Mouse (Mus musculus) limb, embryonic 10.5 days (tissue): Measurements from ENCODE around the gene A4galt. TPM values are rescaled to one million over a fixed set of nuclear protein-coding genes. Genes with fewer than 3 reads are reported as not detected.

Source experiments
- DNase-seq: peaks from one replicate; pipeline ENCODE4 v3.0.0-alpha.2; 2017; ENCODE audit warnings: low spot score
- H3K27ac ChIP-seq: fragments of 300-500 bp; sonication (generic); 2 replicates; pipeline ENCODE4 v1.5.1; 2016; ENCODE audit warnings: mild to moderate bottlenecking
- H3K27me3 ChIP-seq: fragments of 300-500 bp; sonication (generic); 2 replicates; pipeline ENCODE4 v1.6.1; 2016; ENCODE audit warnings: low read depth, mild to moderate bottlenecking; ENCODE audit not compliant: poor library complexity, severe bottlenecking
- H3K36me3 ChIP-seq: fragments of 300-500 bp; sonication (generic); 2 replicates; pipeline ENCODE4 v1.6.1; 2016; ENCODE audit warnings: mild to moderate bottlenecking, moderate library complexity
- H3K4me1 ChIP-seq: fragments of 300-500 bp; sonication (generic); 2 replicates; pipeline ENCODE4 v1.6.1; 2016
- H3K4me3 ChIP-seq: fragments of 300-500 bp; sonication (generic); 2 replicates; pipeline ENCODE4 v1.5.1; 2016; ENCODE audit warnings: mild to moderate bottlenecking, moderate library complexity
- H3K9me3 ChIP-seq: fragments of 300-500 bp; sonication (generic); replicated peaks from 2 replicates; pipeline ENCODE4 v1.6.1; 2016; ENCODE audit warnings: mild to moderate bottlenecking
- WGBS: fragments of 180-500 bp; shearing (Covaris S2); methylation state at CpG from one replicate; pipeline ENCODE4 v1.1.7; 2016; 5-methylcytosine and 5-hydroxymethylcytosine counted together
- polyA plus RNA-seq: library from polyadenylated mRNA; unstranded; fragments of >200 nt; fragmentation: Nextera tagmentation; extraction: Ambion mirVana; gene quantifications from 2 replicates; pipeline ENCODE4 v1.2.1, GENCODE M21; 2016

Gene A4galt
- polyA plus RNA-seq = not detected in 2 replicates

DNA sequence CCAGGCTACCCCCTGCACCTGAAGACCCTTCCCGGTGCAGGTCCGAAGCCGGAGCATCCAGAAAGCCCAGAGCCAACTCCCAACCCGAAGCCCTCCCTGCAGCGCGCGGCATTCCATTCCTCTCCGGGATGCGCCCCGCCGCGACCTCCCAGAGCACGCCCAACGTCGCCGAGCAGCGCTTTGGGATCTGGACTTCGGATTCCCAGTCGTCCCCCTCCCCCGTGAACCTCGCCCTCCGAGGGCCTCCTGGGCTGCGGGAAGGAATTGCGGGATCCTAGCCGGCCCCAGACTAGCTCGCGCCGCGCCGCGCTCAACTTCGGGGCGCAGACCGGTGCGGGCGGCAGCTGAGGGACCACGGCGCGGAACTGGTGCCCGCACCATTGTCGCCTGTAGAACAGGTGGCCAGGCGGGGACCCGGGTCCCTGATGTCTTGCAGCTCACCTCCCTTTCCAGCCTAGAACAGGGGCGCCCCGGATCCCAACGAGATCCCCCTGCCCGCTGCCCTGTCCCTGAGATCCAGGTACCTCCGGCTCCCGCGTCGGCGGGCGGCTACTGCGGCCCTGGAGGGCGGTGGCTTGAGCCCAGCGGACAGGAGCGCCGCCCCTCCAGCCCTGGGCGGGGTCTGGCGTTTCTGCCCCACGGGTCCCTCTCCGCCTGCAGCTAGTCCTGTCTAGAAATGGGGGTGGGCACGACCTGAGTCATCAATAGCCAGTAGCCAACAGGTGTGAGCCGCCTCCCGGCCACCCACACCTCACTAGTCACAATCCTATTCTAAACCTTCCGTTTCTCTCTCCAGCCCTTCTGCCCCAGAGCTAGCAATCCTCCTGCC lies at the start of gene A4galt:
Gene A4galt (minus strand): TSS at position 599 of the 829 bp plus-strand sequence.
- peak; percentile 70 for DNase-seq
- Histone ChIP-seq H3K27me3 (peaks cover 58% of the 10 kb centered on the region), H3K27ac (peak within 1 kb of the TSS; percentile 46; the same call in 1 of the 2 replicates)

GRCm38 (mm10) chr15:83299916-83300582 lies 48.5 kb upstream of the A4galt start:
- H3K4me1 ChIP-seq = peaks cover 26% of the 10 kb centered on the region
- no peaks in the 10 kb centered on the region for H3K27me3 ChIP-seq
- H3K27ac ChIP-seq = no peak overlapping the region
- H3K36me3 ChIP-seq = peaks cover 10% of the 10 kb centered on the region
- no peak overlapping the region for H3K4me3 ChIP-seq
- H3K9me3 ChIP-seq = no peaks in the 10 kb centered on the region
- WGBS = 58% methylated on average over 10 of the region's 10 CpGs
- DNase-seq = no peak

More for the DNA sequence above, at the start of gene A4galt:
- Histone ChIP-seq H3K9me3 (no peaks in the 10 kb centered on the region), H3K4me3 (peak within 1 kb of the TSS; percentile 63), H3K4me1 (peaks cover 13% of the 10 kb centered on the region), H3K36me3 (no peaks in the 10 kb centered on the region)
- WGBS = 2% methylated on average over 66 of the region's 66 CpGs

DNA sequence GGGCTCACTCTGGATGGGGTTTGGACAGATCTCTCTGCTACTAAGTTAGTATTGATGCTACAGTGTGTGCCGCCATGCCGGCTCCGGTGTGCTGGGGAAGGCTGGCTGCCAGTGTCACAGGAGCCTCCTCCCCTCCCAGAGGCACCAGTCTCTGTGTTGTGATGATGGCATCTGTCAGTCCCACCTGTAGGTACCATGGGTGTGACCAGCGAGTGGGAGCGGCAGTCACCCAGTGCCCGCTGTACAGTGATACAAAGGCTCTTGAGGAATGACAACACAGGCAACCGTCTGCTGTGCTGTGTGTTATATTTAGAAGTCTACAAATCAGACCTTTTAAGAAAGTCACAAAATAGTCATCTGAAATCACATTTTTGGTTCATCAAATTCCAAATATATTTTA lies 47.9 kb upstream of the A4galt start:
- Histone ChIP-seq H3K4me3 (no peak overlapping the region), H3K4me1 (peaks cover 26% of the 10 kb centered on the region), H3K36me3 (peaks cover 8% of the 10 kb centered on the region), H3K9me3 (no peaks in the 10 kb centered on the region), H3K27ac (no peak overlapping the region), H3K27me3 (no peaks in the 10 kb centered on the region)
- no peak for DNase-seq
- WGBS = 94% methylated on average over 7 of the region's 7 CpGs

- Histone ChIP-seq H3K36me3 (peaks cover 8% of the 10 kb centered on the region), H3K27ac (no peak overlapping the region), H3K27me3 (no peaks in the 10 kb centered on the region), H3K9me3 (no peaks in the 10 kb centered on the region), H3K4me1 (peaks cover 31% of the 10 kb centered on the region), H3K4me3 (no peak overlapping the region)
- DNase-seq = no peak
- 83% methylated on average over 2 of the region's 2 CpGs for WGBS
Measured at GRCm38 (mm10) chr15:83298810-83299209, 47.2 kb upstream of the A4galt start.

DNA sequence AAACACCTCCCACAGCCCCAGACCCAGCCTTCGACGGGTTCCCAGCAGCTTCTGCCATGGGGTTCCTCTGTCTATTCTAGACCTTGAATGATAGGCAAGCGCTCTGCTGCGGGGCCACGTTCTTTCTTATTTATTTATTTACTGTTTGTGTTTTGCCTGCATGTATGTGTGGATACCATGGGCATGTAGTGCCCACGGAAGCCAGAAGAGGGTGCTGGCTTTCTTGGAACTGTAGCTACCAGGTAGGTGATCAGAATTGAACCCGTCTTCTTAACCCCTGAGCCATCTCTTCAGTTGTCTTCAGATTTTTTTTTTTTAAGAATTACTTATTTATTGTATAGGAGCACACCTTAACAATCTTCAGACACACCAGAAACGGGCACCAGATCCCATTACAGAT lies 46.7 kb upstream of the A4galt start:
- Histone ChIP-seq H3K4me1 (peaks cover 31% of the 10 kb centered on the region), H3K27ac (no peak overlapping the region), H3K4me3 (no peak overlapping the region), H3K9me3 (no peaks in the 10 kb centered on the region), H3K36me3 (peaks cover 8% of the 10 kb centered on the region), H3K27me3 (no peaks in the 10 kb centered on the region)
- WGBS = 83% methylated on average over 8 of the region's 8 CpGs
- DNase-seq = no peak

- Histone ChIP-seq H3K27me3 (no peaks in the 10 kb centered on the region), H3K4me3 (no peak overlapping the region), H3K4me1 (peaks cover 35% of the 10 kb centered on the region), H3K36me3 (peaks cover 4% of the 10 kb centered on the region), H3K9me3 (no peaks in the 10 kb centered on the region), H3K27ac (no peak overlapping the region)
- DNase-seq = no peak
- 65% methylated on average over 8 of the region's 8 CpGs for WGBS
Measured at GRCm38 (mm10) chr15:83296771-83297311, 45.3 kb upstream of the A4galt start.

DNA sequence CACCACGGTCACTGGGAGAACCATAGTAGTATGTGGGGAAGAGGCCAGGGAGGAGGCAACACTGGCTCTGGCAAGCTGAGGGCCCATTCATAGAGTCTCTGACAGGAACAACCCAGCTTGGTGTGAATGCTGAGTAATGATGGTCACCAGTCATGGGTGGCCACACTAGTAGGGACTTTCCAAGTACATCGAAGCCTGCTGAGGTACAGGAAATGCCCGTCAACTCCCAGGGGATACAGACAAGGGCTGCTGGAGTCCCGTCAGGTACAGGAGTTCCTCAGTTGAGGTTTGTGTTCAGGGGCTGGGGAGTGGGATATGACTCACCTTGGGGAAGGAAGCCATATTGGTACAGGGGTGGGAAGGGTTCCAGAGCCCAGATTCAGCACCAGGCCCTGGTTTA lies 44.5 kb upstream of the A4galt start:
- no peaks in the 10 kb centered on the region for H3K27me3 ChIP-seq
- no peaks in the 10 kb centered on the region for H3K9me3 ChIP-seq
- H3K36me3 ChIP-seq = peaks cover 4% of the 10 kb centered on the region
- peak overlapping the region; percentile 53; the same call in 1 of the 2 replicates for H3K27ac ChIP-seq
- 86% methylated on average over 4 of the region's 4 CpGs for WGBS
- DNase-seq = no peak
- peaks cover 35% of the 10 kb centered on the region for H3K4me1 ChIP-seq
- H3K4me3 ChIP-seq = no peak overlapping the region

DNA sequence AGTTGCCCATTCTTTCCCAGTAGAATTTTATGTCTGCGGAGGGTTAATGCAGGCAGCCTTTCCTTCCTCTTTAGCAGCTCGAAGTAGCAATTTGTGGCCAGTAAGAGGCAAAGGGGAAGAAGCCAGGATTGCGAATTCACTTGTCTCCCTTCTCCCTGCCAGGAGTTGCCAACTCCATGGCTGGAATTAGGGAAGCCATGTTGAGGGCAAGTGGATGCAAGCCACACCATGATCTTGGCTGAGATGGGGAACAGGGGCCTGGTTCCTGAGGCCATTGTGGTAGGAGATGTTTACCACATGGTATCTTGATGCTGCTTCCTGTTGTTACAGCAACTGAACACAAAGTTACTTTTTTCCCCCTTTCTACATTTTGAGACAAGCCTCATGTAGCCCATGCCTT lies 43.4 kb upstream of the A4galt start:
- Histone ChIP-seq H3K27me3 (no peaks in the 10 kb centered on the region), H3K36me3 (peaks cover 4% of the 10 kb centered on the region), H3K4me3 (no peak overlapping the region), H3K9me3 (no peaks in the 10 kb centered on the region), H3K27ac (no peak overlapping the region), H3K4me1 (peaks cover 27% of the 10 kb centered on the region)
- WGBS = 83% methylated on average over 3 of the region's 3 CpGs
- DNase-seq = no peak

DNA sequence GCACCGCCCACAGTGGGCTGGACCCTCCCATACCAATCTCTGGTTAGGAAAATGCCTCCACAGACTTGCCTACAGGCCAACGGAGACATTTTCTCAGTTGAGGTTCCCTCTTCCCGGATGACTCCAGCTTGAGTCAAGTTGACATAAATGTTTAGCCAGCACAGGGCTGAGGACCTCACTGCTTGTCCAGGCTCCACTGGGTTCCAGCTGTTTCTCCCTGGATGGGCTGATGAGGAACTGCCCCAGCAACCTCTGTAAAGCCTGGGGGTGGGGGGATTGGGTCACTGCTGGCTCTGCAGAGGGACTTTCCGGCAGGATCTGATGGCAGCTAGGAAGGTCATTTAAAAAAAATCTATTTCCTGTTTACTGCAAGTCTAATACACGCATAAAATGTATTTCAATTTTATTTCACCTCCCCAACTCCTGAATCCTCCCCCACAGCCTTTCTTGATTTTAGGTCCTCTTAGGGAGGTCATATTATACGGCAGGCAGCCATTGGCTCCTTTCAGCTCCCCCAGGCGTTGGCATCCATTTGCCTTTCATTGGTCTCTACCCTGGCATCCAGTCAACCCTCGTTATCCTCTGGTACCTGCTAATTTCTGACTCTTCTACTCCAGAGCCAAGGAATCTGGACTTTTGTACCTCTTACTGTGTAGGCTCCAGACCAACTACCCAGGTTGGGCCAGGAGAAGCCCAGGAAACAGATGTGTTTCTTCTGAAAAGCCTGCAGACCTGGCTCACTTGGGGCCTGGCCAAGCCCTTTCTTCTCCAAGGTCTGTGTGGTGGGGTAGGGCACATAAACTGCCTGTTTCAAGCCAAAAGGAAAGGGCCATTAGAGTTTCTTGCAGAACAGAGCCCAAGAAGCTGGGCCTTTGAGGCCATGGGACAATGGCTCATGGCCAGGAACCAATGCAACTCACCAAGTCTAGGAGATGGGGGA lies 42.4 kb upstream of the A4galt start:
- Histone ChIP-seq H3K36me3 (no peaks in the 10 kb centered on the region), H3K27ac (no peak overlapping the region), H3K4me3 (no peak overlapping the region), H3K27me3 (no peaks in the 10 kb centered on the region), H3K9me3 (no peaks in the 10 kb centered on the region), H3K4me1 (peaks cover 26% of the 10 kb centered on the region)
- DNase-seq = no peak
- WGBS = 94% methylated on average over 8 of the region's 8 CpGs

DNA sequence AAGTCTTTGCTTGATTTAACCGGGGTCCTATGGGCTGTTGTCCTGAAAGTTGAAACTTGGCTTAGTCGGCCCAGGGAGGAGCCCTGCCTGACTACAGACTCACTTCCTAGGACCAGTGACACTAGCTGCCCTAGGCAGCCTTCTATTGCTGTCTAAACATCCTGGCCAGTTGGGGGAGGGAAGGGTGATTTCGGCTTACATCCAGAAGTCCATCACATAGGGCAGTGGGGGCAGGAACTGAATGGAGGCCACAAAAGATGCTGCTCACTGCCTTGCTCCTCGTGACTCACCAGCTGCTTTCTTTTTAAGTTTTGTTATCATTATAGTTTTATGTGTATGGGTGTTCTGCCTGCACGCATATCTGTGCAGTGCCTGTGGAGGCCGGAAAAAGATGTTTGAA lies 41.6 kb upstream of the A4galt start:
- no peaks in the 10 kb centered on the region for H3K36me3 ChIP-seq
- WGBS = 85% methylated on average over 6 of the region's 6 CpGs
- H3K27ac ChIP-seq = no peak overlapping the region
- no peak overlapping the region for H3K4me3 ChIP-seq
- H3K9me3 ChIP-seq = no peaks in the 10 kb centered on the region
- H3K4me1 ChIP-seq = peaks cover 26% of the 10 kb centered on the region
- H3K27me3 ChIP-seq = no peaks in the 10 kb centered on the region
- no peak for DNase-seq

- no peaks in the 10 kb centered on the region for H3K9me3 ChIP-seq
- no peak overlapping the region for H3K4me3 ChIP-seq
- WGBS = 85% methylated on average over 13 of the region's 13 CpGs
- no peak for DNase-seq
- H3K27me3 ChIP-seq = no peaks in the 10 kb centered on the region
- no peak overlapping the region for H3K27ac ChIP-seq
- peaks cover 25% of the 10 kb centered on the region for H3K4me1 ChIP-seq
- H3K36me3 ChIP-seq = no peaks in the 10 kb centered on the region
Measured at GRCm38 (mm10) chr15:83292261-83293056, 40.9 kb upstream of the A4galt start.

DNA sequence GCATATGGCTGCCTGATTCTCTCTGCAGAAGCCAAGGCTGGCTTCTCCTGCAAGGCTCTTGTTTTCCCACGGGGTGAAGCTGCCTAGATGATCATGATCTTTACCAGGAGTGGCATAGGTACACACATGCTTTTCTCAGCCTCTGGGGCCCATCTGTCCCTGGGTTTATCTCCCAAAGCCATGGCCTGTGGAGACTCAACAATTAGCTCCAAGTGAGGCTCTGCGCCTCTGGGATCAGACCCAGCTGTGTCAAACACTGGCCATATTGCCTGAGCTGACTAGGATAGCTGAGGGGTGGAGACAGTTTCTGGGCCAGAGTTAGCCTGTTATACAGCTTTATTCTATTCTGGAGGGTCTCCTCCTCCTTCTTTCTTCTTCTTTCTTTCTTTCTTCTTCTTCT lies 39.3 kb upstream of the A4galt start:
- 86% methylated on average over 2 of the region's 2 CpGs for WGBS
- no peaks in the 10 kb centered on the region for H3K36me3 ChIP-seq
- H3K4me1 ChIP-seq = peaks cover 9% of the 10 kb centered on the region
- H3K4me3 ChIP-seq = no peak overlapping the region
- H3K27ac ChIP-seq = no peak overlapping the region
- DNase-seq = no peak
- no peaks in the 10 kb centered on the region for H3K9me3 ChIP-seq
- H3K27me3 ChIP-seq = no peaks in the 10 kb centered on the region
